8 mouse cellular contexts compared by ENCODE assay signal in genomic region chr5:123143971-123144745, GRCm38 (mm10). TPM values are rescaled to one million over a fixed set of nuclear protein-coding genes. Genes with fewer than 3 reads are reported as not detected.
DNase-seq lines count a peak whose midpoint lies in the region; ATAC-seq and TF ChIP-seq lines count a peak whose summit lies in the region.

No protein-coding gene starts in this region.

- WGBS in kidney, embryonic 16.5 days, result 4% methylated on average over 17 of the region's 17 CpGs
- 4% methylated on average over 17 of the region's 17 CpGs for WGBS in hindbrain, embryonic 11.5 days
- 5% methylated on average over 17 of the region's 17 CpGs for WGBS in midbrain, embryonic 13.5 days

- peak overlapping the region; percentile 99 for H3K9ac ChIP-seq in kidney, embryonic 16.5 days (replicated peaks; ENCODE audit: low read length)
- peak overlapping the region; percentile 99 for H3K9ac ChIP-seq in hindbrain, embryonic 11.5 days (ENCODE audit: low read depth, low read length)
- peak overlapping the region; percentile 100 for H3K9ac ChIP-seq in midbrain, embryonic 13.5 days (replicated peaks)

- peaks cover 33% of the 10 kb centered on the region for H3K36me3 ChIP-seq in kidney, embryonic 16.5 days (ENCODE audit: insufficient read depth, low read length)
- H3K36me3 ChIP-seq in hindbrain, embryonic 11.5 days (ENCODE audit: control insufficient read depth, insufficient read depth, low read length), result peaks cover 17% of the 10 kb centered on the region; the same call in 1 of the 2 replicates
- H3K36me3 ChIP-seq in midbrain, embryonic 13.5 days, result peaks cover 33% of the 10 kb centered on the region

- peaks cover 28% of the 10 kb centered on the region for H3K4me1 ChIP-seq in kidney, embryonic 16.5 days (ENCODE audit: insufficient read depth, low read length)
- no peaks in the 10 kb centered on the region for H3K4me1 ChIP-seq in cortical plate, adult 2 months (ENCODE audit: control insufficient read depth, insufficient read depth, low read length)
- peaks cover 11% of the 10 kb centered on the region for H3K4me1 ChIP-seq in hindbrain, embryonic 11.5 days (replicated peaks; ENCODE audit: control insufficient read depth, insufficient read depth, low read length)
- H3K4me1 ChIP-seq in midbrain, embryonic 13.5 days (replicated peaks), result peaks cover 54% of the 10 kb centered on the region

- H3K4me2 ChIP-seq in kidney, embryonic 16.5 days (replicated peaks; ENCODE audit: low read depth, low read length), result peak overlapping the region; percentile 98
- H3K4me2 ChIP-seq in hindbrain, embryonic 11.5 days (replicated peaks; ENCODE audit: low read depth, low read length), result peak overlapping the region; percentile 100
- H3K4me2 ChIP-seq in midbrain, embryonic 13.5 days (replicated peaks), result peak overlapping the region; percentile 100

- no peak for TF ChIP-seq CTCF in cortical plate, adult 2 months (IDR thresholded peaks at IDR 0.05; ENCODE audit: extremely low read depth, insufficient read depth, low read length)

- no peaks in the 10 kb centered on the region for H3K27me3 ChIP-seq in kidney, embryonic 16.5 days (ENCODE audit: insufficient read depth, low read length)
- H3K27me3 ChIP-seq in hindbrain, embryonic 11.5 days (ENCODE audit: control insufficient read depth, insufficient read depth, low read length), result no peaks in the 10 kb centered on the region
- H3K27me3 ChIP-seq in midbrain, embryonic 13.5 days, result no peaks in the 10 kb centered on the region

- no peak for TF ChIP-seq POLR2A in cortical plate, adult 2 months (IDR thresholded peaks at IDR 0.05; ENCODE audit: extremely low read depth, insufficient read depth, low read length)

- H3K4me3 ChIP-seq in kidney, embryonic 16.5 days (ENCODE audit: low read length), result peak overlapping the region; percentile 84
- peak overlapping the region; percentile 69 for H3K4me3 ChIP-seq in cortical plate, adult 2 months (ENCODE audit: insufficient read depth, low read length)
- H3K4me3 ChIP-seq in hindbrain, embryonic 11.5 days (ENCODE audit: low read depth, low read length), result peak overlapping the region; percentile 96
- H3K4me3 ChIP-seq in midbrain, embryonic 13.5 days (replicated peaks), result peak overlapping the region; percentile 96

- H3K9me3 ChIP-seq in kidney, embryonic 16.5 days (ENCODE audit: low read length), result no peaks in the 10 kb centered on the region
- no peaks in the 10 kb centered on the region for H3K9me3 ChIP-seq in hindbrain, embryonic 11.5 days (ENCODE audit: control insufficient read depth, low read length)
- no peaks in the 10 kb centered on the region for H3K9me3 ChIP-seq in midbrain, embryonic 13.5 days

- 0 out of 2 replicates have a peak overlapping the region, but pooled peaks have one; percentile 99 for H3K27ac ChIP-seq in kidney, embryonic 16.5 days (ENCODE audit: low read length)
- H3K27ac ChIP-seq in cortical plate, adult 2 months (ENCODE audit: insufficient read depth, low read length), result no peak overlapping the region
- no peak overlapping the region for H3K27ac ChIP-seq in hindbrain, embryonic 11.5 days (ENCODE audit: low read depth, low read length)
- H3K27ac ChIP-seq in midbrain, embryonic 13.5 days, result peak overlapping the region; percentile 100

- DNase-seq in kidney, postnatal 25 days, result no peak
- DNase-seq in hindbrain, embryonic 11.5 days (ENCODE audit: low spot score), result no peak
- DNase-seq in adrenal gland, adult 2 months, result no peak
- no peak for DNase-seq in urinary bladder, postnatal 25 days (ENCODE audit: low spot score)
- no peak for DNase-seq in layer of hippocampus, adult 11-12 months (ENCODE audit: low spot score)

- no peak for ATAC-seq in kidney, embryonic 16.5 days (ENCODE audit: low FRiP score, low TSS enrichment)
- no peak for ATAC-seq in hindbrain, embryonic 11.5 days (ENCODE audit: low FRiP score)
- no peak for ATAC-seq in midbrain, embryonic 13.5 days

RNA-seq across cellular contexts. Expression of gene Setd1b, which starts 2.2 kb away (rescaled TPM):
- polyA plus RNA-seq in kidney, embryonic 16.5 days (2015; fragmentation: Nextera tagmentation; extraction: Ambion mirVana), result 8.4 and 11.0 TPM in 2 replicates
- 8.4 and 9.2 TPM in 2 replicates for polyA plus RNA-seq in cortical plate, adult 2 months (2012; rRNA removed)
- 11.0 and 14.2 TPM in 2 replicates for polyA plus RNA-seq in hindbrain, embryonic 11.5 days (2014; fragmentation: Nextera tagmentation; extraction: Ambion mirVana)
- 13.3 and 14.1 TPM in 2 replicates for polyA plus RNA-seq in midbrain, embryonic 13.5 days (2015; fragmentation: Nextera tagmentation; extraction: Ambion mirVana)
- total RNA-seq in adrenal gland, adult 2 months (2021), result 10 to 100 TPM; 20.5 to 24.0 TPM
- polyA plus RNA-seq in adrenal gland, adult 2 months (2012; rRNA removed), result 17.2 and 22.3 TPM in 2 replicates

RNA-seq across cellular contexts. Expression of gene Rhof, which starts 11.7 kb away (rescaled TPM):
- 3.2 and 3.8 TPM in 2 replicates for polyA plus RNA-seq in kidney, embryonic 16.5 days (2015; fragmentation: Nextera tagmentation; extraction: Ambion mirVana)
- 47.4 and 48.1 TPM in 2 replicates for polyA plus RNA-seq in cortical plate, adult 2 months (2012; rRNA removed)
- 1.7 and 2.0 TPM in 2 replicates for polyA plus RNA-seq in hindbrain, embryonic 11.5 days (2014; fragmentation: Nextera tagmentation; extraction: Ambion mirVana)
- 2.6 and 3.3 TPM in 2 replicates for polyA plus RNA-seq in midbrain, embryonic 13.5 days (2015; fragmentation: Nextera tagmentation; extraction: Ambion mirVana)
- total RNA-seq in adrenal gland, adult 2 months (2021), result 1 to 10 TPM in 1 of 2 experiments, under 1 TPM in 1; 0.84 to 3.8 TPM
- polyA plus RNA-seq in adrenal gland, adult 2 months (2012; rRNA removed), result 1.7 and 3.6 TPM in 2 replicates

RNA-seq across cellular contexts. Expression of gene Psmd9, which starts 25.1 kb away (rescaled TPM):
- polyA plus RNA-seq in kidney, embryonic 16.5 days (2015; fragmentation: Nextera tagmentation; extraction: Ambion mirVana), result 86.9 and 87.9 TPM in 2 replicates
- polyA plus RNA-seq in cortical plate, adult 2 months (2012; rRNA removed), result 27.1 and 27.9 TPM in 2 replicates
- polyA plus RNA-seq in hindbrain, embryonic 11.5 days (2014; fragmentation: Nextera tagmentation; extraction: Ambion mirVana), result 73.5 and 78.7 TPM in 2 replicates
- polyA plus RNA-seq in midbrain, embryonic 13.5 days (2015; fragmentation: Nextera tagmentation; extraction: Ambion mirVana), result 72.2 and 74.0 TPM in 2 replicates
- 10 to 100 TPM; 20.5 to 29.1 TPM for total RNA-seq in adrenal gland, adult 2 months (2021)
- polyA plus RNA-seq in adrenal gland, adult 2 months (2012; rRNA removed), result 17.9 and 22.6 TPM in 2 replicates

RNA-seq across cellular contexts. Expression of gene Hpd, which starts 38.4 kb away (rescaled TPM):
- polyA plus RNA-seq in kidney, embryonic 16.5 days (2015; fragmentation: Nextera tagmentation; extraction: Ambion mirVana), result 0.23 and 0.29 TPM in 2 replicates
- polyA plus RNA-seq in cortical plate, adult 2 months (2012; rRNA removed), result not detected in 2 replicates
- not detected in 2 replicates for polyA plus RNA-seq in hindbrain, embryonic 11.5 days (2014; fragmentation: Nextera tagmentation; extraction: Ambion mirVana)
- not detected in 2 replicates for polyA plus RNA-seq in midbrain, embryonic 13.5 days (2015; fragmentation: Nextera tagmentation; extraction: Ambion mirVana)
- 10 to 100 TPM in 1 of 2 experiments, 1 to 10 TPM in 1; 5.0 to 11.2 TPM for total RNA-seq in adrenal gland, adult 2 months (2021)
- 1.0 and 2.2 TPM in 2 replicates for polyA plus RNA-seq in adrenal gland, adult 2 months (2012; rRNA removed)

Comparison
In these comparisons a context has a peak if more than half of its experiments do, and no peak if none do; other contexts are left out.
1. H3K27ac ChIP-seq: peak in kidney, embryonic 16.5 days (single experiment) and midbrain, embryonic 13.5 days (single experiment); none in cortical plate, adult 2 months (single experiment) and hindbrain, embryonic 11.5 days (single experiment).
2. RNA of gene Rhof, which starts 11.7 kb away (polyA plus RNA-seq): 47.4 to 48.1 TPM in cortical plate, adult 2 months; 2.6 to 3.3 TPM in midbrain, embryonic 13.5 days, 3.2 to 3.8 TPM in kidney, embryonic 16.5 days, 1.7 to 3.6 TPM in adrenal gland, adult 2 months and 1.7 to 2.0 TPM in hindbrain, embryonic 11.5 days; every median in the first group is over 10 times any median in the second.
3. Peak in every context shown above with its lines, with median percentiles within 50 percentile points of each other: H3K4me2 ChIP-seq, H3K4me3 ChIP-seq and H3K9ac ChIP-seq.